Mouse (Mus musculus): ENCODE measurements around the gene Notch3. TPM values are rescaled to one million over a fixed set of nuclear protein-coding genes. Genes with fewer than 3 reads are reported as not detected.
A peak's percentile ranks its signal among the peaks of the same experiment; 100 is the strongest.
"Not testable (repeated sequence)": the region's sequence is repeated elsewhere in the genome, so short reads cannot be mapped to it uniquely, and the experiment has no call there.

The Notch3 gene
- 0.19 and 0.25 TPM in 2 replicates for total RNA-seq (2017)

GRCm38 (mm10) chr17:32166687-32167086 lies at the start of gene Notch3:
TSS of gene Notch3 (minus strand) at chr17:32166852.
- ATAC-seq (replicated peaks in 1 of 2; ENCODE audit: insufficient read depth in 1 of 2, low FRiP score in 2 of 2, low TSS enrichment in 1 of 2, low read depth in 1 of 2, poor library complexity in 2 of 2, severe bottlenecking in 2 of 2) = no peak

GRCm38 (mm10) chr17:32215587-32215986 lies 48.9 kb upstream of the Notch3 start:
- not testable (repeated sequence) for ATAC-seq (replicated peaks in 1 of 2; ENCODE audit: insufficient read depth in 1 of 2, low FRiP score in 2 of 2, low TSS enrichment in 1 of 2, low read depth in 1 of 2, poor library complexity in 2 of 2, severe bottlenecking in 2 of 2)

- ATAC-seq (replicated peaks in 1 of 2; ENCODE audit: insufficient read depth in 1 of 2, low FRiP score in 2 of 2, low TSS enrichment in 1 of 2, low read depth in 1 of 2, poor library complexity in 2 of 2, severe bottlenecking in 2 of 2) = not testable (repeated sequence)
Measured at GRCm38 (mm10) chr17:32211554-32211953, 44.9 kb upstream of the Notch3 start.

- ATAC-seq (replicated peaks in 1 of 2; ENCODE audit: insufficient read depth in 1 of 2, low FRiP score in 2 of 2, low TSS enrichment in 1 of 2, low read depth in 1 of 2, poor library complexity in 2 of 2, severe bottlenecking in 2 of 2) = 0 out of 4 replicates have a peak, but pooled peaks of 1 of the 2 experiments have one; percentile 51
Measured at GRCm38 (mm10) chr17:32209752-32210151, 43.1 kb upstream of the Notch3 start.

GRCm38 (mm10) chr17:32209144-32209543 lies 42.5 kb upstream of the Notch3 start:
- ATAC-seq (replicated peaks in 1 of 2; ENCODE audit: insufficient read depth in 1 of 2, low FRiP score in 2 of 2, low TSS enrichment in 1 of 2, low read depth in 1 of 2, poor library complexity in 2 of 2, severe bottlenecking in 2 of 2) = no peak

GRCm38 (mm10) chr17:32207586-32208245 lies 41.1 kb upstream of the Notch3 start:
- ATAC-seq (replicated peaks in 1 of 2; ENCODE audit: insufficient read depth in 1 of 2, low FRiP score in 2 of 2, low TSS enrichment in 1 of 2, low read depth in 1 of 2, poor library complexity in 2 of 2, severe bottlenecking in 2 of 2) = no peak

GRCm38 (mm10) chr17:32205345-32205744 lies 38.7 kb upstream of the Notch3 start:
- no peak for ATAC-seq (replicated peaks in 1 of 2; ENCODE audit: insufficient read depth in 1 of 2, low FRiP score in 2 of 2, low TSS enrichment in 1 of 2, low read depth in 1 of 2, poor library complexity in 2 of 2, severe bottlenecking in 2 of 2)

- ATAC-seq (replicated peaks in 1 of 2; ENCODE audit: insufficient read depth in 1 of 2, low FRiP score in 2 of 2, low TSS enrichment in 1 of 2, low read depth in 1 of 2, poor library complexity in 2 of 2, severe bottlenecking in 2 of 2) = no peak
Measured at GRCm38 (mm10) chr17:32202972-32203371, 36.3 kb upstream of the Notch3 start.

- ATAC-seq (replicated peaks in 1 of 2; ENCODE audit: insufficient read depth in 1 of 2, low FRiP score in 2 of 2, low TSS enrichment in 1 of 2, low read depth in 1 of 2, poor library complexity in 2 of 2, severe bottlenecking in 2 of 2) = no peak
Measured at GRCm38 (mm10) chr17:32201086-32201485, 34.4 kb upstream of the Notch3 start.

GRCm38 (mm10) chr17:32199796-32200195 lies 33.1 kb upstream of the Notch3 start:
- ATAC-seq (replicated peaks in 1 of 2; ENCODE audit: insufficient read depth in 1 of 2, low FRiP score in 2 of 2, low TSS enrichment in 1 of 2, low read depth in 1 of 2, poor library complexity in 2 of 2, severe bottlenecking in 2 of 2) = no peak

- no peak for ATAC-seq (replicated peaks in 1 of 2; ENCODE audit: insufficient read depth in 1 of 2, low FRiP score in 2 of 2, low TSS enrichment in 1 of 2, low read depth in 1 of 2, poor library complexity in 2 of 2, severe bottlenecking in 2 of 2)
Measured at GRCm38 (mm10) chr17:32197156-32197555, 30.5 kb upstream of the Notch3 start.

GRCm38 (mm10) chr17:32195725-32196124 lies 29.1 kb upstream of the Notch3 start:
- peak; percentile 40 to 51; a peak in 2 of 4 replicates for ATAC-seq (replicated peaks in 1 of 2; ENCODE audit: insufficient read depth in 1 of 2, low FRiP score in 2 of 2, low TSS enrichment in 1 of 2, low read depth in 1 of 2, poor library complexity in 2 of 2, severe bottlenecking in 2 of 2)

- ATAC-seq (replicated peaks in 1 of 2; ENCODE audit: insufficient read depth in 1 of 2, low FRiP score in 2 of 2, low TSS enrichment in 1 of 2, low read depth in 1 of 2, poor library complexity in 2 of 2, severe bottlenecking in 2 of 2) = no peak
Measured at GRCm38 (mm10) chr17:32193010-32193409, 26.4 kb upstream of the Notch3 start.

GRCm38 (mm10) chr17:32189850-32190249 lies 23.2 kb upstream of the Notch3 start:
- 0 out of 4 replicates have a peak, but pooled peaks of 1 of the 2 experiments have one; percentile 18 for ATAC-seq (replicated peaks in 1 of 2; ENCODE audit: insufficient read depth in 1 of 2, low FRiP score in 2 of 2, low TSS enrichment in 1 of 2, low read depth in 1 of 2, poor library complexity in 2 of 2, severe bottlenecking in 2 of 2)

- ATAC-seq (replicated peaks in 1 of 2; ENCODE audit: insufficient read depth in 1 of 2, low FRiP score in 2 of 2, low TSS enrichment in 1 of 2, low read depth in 1 of 2, poor library complexity in 2 of 2, severe bottlenecking in 2 of 2) = peak; percentile 22 to 44; a peak in 3 of 4 replicates
Measured at GRCm38 (mm10) chr17:32188863-32189636, 22.4 kb upstream of the Notch3 start, which contains the start of gene Ephx3. TSS of gene Ephx3 (minus strand) at chr17:32189549.

- ATAC-seq (replicated peaks in 1 of 2; ENCODE audit: insufficient read depth in 1 of 2, low FRiP score in 2 of 2, low TSS enrichment in 1 of 2, low read depth in 1 of 2, poor library complexity in 2 of 2, severe bottlenecking in 2 of 2) = no peak
Measured at GRCm38 (mm10) chr17:32183017-32183416, 16.4 kb upstream of the Notch3 start.

GRCm38 (mm10) chr17:32179621-32180491 lies 13.2 kb upstream of the Notch3 start:
- ATAC-seq (replicated peaks in 1 of 2; ENCODE audit: insufficient read depth in 1 of 2, low FRiP score in 2 of 2, low TSS enrichment in 1 of 2, low read depth in 1 of 2, poor library complexity in 2 of 2, severe bottlenecking in 2 of 2) = no peak
